Mouse (Mus musculus) E14TG2a.4 (cell line): ENCODE data around the gene Pvr.

Experiments
- CTCF ChIP-seq: conservative IDR thresholded peaks from 2 replicates; pipeline ENCODE4 v1.5.1; 2014; ENCODE audit warnings: low read length
- NANOG ChIP-seq: IDR thresholded peaks from 2 replicates; pipeline ENCODE4 v1.6.1; 2014; ENCODE audit warnings: borderline replicate concordance, low read length, mixed read lengths
- POU5F1 ChIP-seq: IDR thresholded peaks from 2 replicates; pipeline ENCODE4 v1.6.1; 2014; ENCODE audit warnings: low read length, borderline replicate concordance

DNA sequence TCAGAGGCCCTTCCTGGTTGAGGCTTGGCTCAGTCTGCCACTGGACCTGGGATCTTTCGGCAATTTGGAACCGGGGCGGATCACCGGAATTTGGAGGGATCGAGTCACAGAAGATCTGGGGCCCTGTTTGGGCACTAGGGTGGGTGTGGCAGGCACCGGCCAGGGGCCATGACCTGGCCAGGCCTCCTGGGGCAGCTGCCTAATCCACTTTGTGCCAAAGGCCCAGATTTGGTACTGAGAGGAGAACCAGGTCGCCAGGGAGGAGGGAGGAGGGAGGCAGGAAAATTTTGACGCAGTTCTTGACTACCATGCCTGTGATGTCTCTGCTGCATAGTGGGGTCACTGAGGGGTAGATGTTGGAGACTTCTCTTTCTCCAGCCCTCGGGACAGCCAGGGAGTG, 59.8 kb downstream of the Pvr start, which contains the start of gene Ceacam16:
- no peak for TF ChIP-seq CTCF
- TF ChIP-seq POU5F1, result no peak
- TF ChIP-seq NANOG, result no peak
